Mouse (Mus musculus): ENCODE measurements around the gene Atxn7. TPM values are rescaled to one million over a fixed set of nuclear protein-coding genes. Genes with fewer than 3 reads are reported as not detected.

Atxn7 gene
- polyA plus RNA-seq, 1 experiment from 2014 or later: 3.0 TPM

GRCm38 (mm10) chr14:14104213-14104929 lies 143.1 kb downstream of the Atxn7 start:
- Histone ChIP-seq H3K27ac (no peak overlapping the region), H3K9me3 (no peaks in the 10 kb centered on the region), H3K27me3 (ENCODE audit: insufficient read depth, poor library complexity, severe bottlenecking) (no peaks in the 10 kb centered on the region), H3K36me3 (peaks cover 25% of the 10 kb centered on the region), H3K4me3 (no peak overlapping the region), H3K4me1 (no peaks in the 10 kb centered on the region)
- WGBS: 61% methylated on average over 13 of the region's 13 CpGs
- no peak for DNase-seq (ENCODE audit: low spot score)

- H3K4me1 ChIP-seq: no peaks in the 10 kb centered on the region
- peaks cover 23% of the 10 kb centered on the region for H3K36me3 ChIP-seq
- no peak for DNase-seq (ENCODE audit: low spot score)
- H3K27ac ChIP-seq: no peak overlapping the region
- 74% methylated on average over 2 of the region's 2 CpGs for WGBS
- no peaks in the 10 kb centered on the region for H3K9me3 ChIP-seq
- H3K4me3 ChIP-seq: no peak overlapping the region
- no peaks in the 10 kb centered on the region for H3K27me3 ChIP-seq (ENCODE audit: insufficient read depth, poor library complexity, severe bottlenecking)
Measured at GRCm38 (mm10) chr14:14104930-14105318, 143.7 kb downstream of the Atxn7 start.

GRCm38 (mm10) chr14:14110710-14111109 lies 149.5 kb downstream of the Atxn7 start:
- Histone ChIP-seq H3K4me1 (no peaks in the 10 kb centered on the region), H3K9me3 (no peaks in the 10 kb centered on the region), H3K4me3 (no peak overlapping the region), H3K27me3 (ENCODE audit: insufficient read depth, poor library complexity, severe bottlenecking) (no peaks in the 10 kb centered on the region), H3K36me3 (peaks cover 52% of the 10 kb centered on the region), H3K27ac (no peak overlapping the region)
- WGBS: 87% methylated on average over 4 of the region's 4 CpGs
- no peak for DNase-seq (ENCODE audit: low spot score)

- 1% methylated on average over 68 of the region's 68 CpGs for WGBS
- H3K27ac ChIP-seq: peak within 1 kb of the TSS; percentile 90
- peaks cover 10% of the 10 kb centered on the region for H3K4me1 ChIP-seq
- H3K27me3 ChIP-seq (ENCODE audit: insufficient read depth, poor library complexity, severe bottlenecking): no peaks in the 10 kb centered on the region
- peak; percentile 95 for DNase-seq (ENCODE audit: low spot score)
- H3K9me3 ChIP-seq: no peaks in the 10 kb centered on the region
- H3K36me3 ChIP-seq: peaks cover 33% of the 10 kb centered on the region
- H3K4me3 ChIP-seq: peak within 1 kb of the TSS; percentile 88
Measured at GRCm38 (mm10) chr14:14120230-14121096, 159.2 kb downstream of the Atxn7 start, which contains the start of gene Psmd6. Gene Psmd6, minus strand, starts transcription at chr14:14120984.

Other genes starting within 250 kb of the Atxn7 start
- 0.05 TPM in 1 of 2 replicates, not detected in the other for gene Gm281, start 47.0 kb upstream of the Atxn7 start, polyA plus RNA-seq (2016; fragmentation: Nextera tagmentation; extraction: Ambion mirVana)
- gene Thoc7, start 412 bp downstream of the Atxn7 start, polyA plus RNA-seq (2016; fragmentation: Nextera tagmentation; extraction: Ambion mirVana): 131 and 135 TPM in 2 replicates
- 237 and 269 TPM in 2 replicates for gene Psmd6, start 159.5 kb downstream of the Atxn7 start, polyA plus RNA-seq (2016; fragmentation: Nextera tagmentation; extraction: Ambion mirVana)
- not detected in 2 replicates for gene Olfr720, start 225.4 kb downstream of the Atxn7 start, polyA plus RNA-seq (2016; fragmentation: Nextera tagmentation; extraction: Ambion mirVana)

All from heart, embryonic 10.5 days (tissue).